In the genomic region with DNA sequence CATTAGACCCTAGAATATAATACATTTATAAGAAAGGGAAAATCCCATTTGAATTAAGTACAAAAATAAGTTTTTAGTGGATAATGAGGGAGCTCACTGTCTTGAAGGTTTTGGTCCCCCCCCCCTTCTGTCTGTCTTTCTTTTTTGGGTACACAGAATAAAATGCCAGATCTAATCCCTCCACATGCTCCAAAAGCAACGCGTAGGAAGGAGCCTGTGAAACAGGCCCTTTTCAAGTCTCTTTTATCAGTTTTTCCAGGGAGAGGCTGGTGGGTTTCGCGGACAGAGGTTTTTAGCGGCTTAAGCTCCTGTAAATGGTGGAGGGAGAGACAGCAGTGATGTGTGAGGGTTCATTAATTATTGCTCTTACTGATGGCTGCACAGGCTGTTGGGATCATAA, we compare ENCODE assay signal across 13 mouse cellular contexts.
A peak's percentile ranks its signal among the peaks of the same experiment; 100 is the strongest.
DNase-seq lines count a peak whose midpoint lies in the region; ATAC-seq lines count a peak whose summit lies in the region.
"Had no signal": no experiment of that assay in that cellular context is flagged by ENCODE, and none has a peak within 500 bp of the region (broad histone marks: within the 10 kb centered on the region; RNA-seq: fewer than 3 reads in every experiment).

No protein-coding gene starts in this region.

- no peaks in the 10 kb centered on the region for H3K36me3 ChIP-seq in hindbrain, embryonic 11.5 days (ENCODE audit: control insufficient read depth, insufficient read depth, low read length)
- H3K36me3 ChIP-seq in hindbrain, embryonic 10.5 days: peaks cover 14% of the 10 kb centered on the region
- H3K36me3 ChIP-seq in embryonic facial prominence, embryonic 11.5 days (replicated peaks; ENCODE audit: control insufficient read depth, insufficient read depth, low read depth, low read length): no peaks in the 10 kb centered on the region; the same call in 1 of the 2 replicates
- no peaks in the 10 kb centered on the region for H3K36me3 ChIP-seq in forebrain, embryonic 14.5 days (ENCODE audit: control insufficient read depth, insufficient read depth, low read length)
- H3K36me3 ChIP-seq in midbrain, embryonic 12.5 days: peaks cover 2% of the 10 kb centered on the region; the same call in 1 of the 2 replicates

- WGBS in hindbrain, embryonic 11.5 days: 66% methylated on average over 5 of the region's 5 CpGs
- 71% methylated on average over 5 of the region's 5 CpGs for WGBS in hindbrain, embryonic 10.5 days
- WGBS in embryonic facial prominence, embryonic 11.5 days: 70% methylated on average over 5 of the region's 5 CpGs
- 2% methylated on average over 5 of the region's 5 CpGs for WGBS in forebrain, embryonic 14.5 days
- WGBS in midbrain, embryonic 12.5 days: 22% methylated on average over 5 of the region's 5 CpGs

- H3K4me2 ChIP-seq in hindbrain, embryonic 11.5 days (replicated peaks; ENCODE audit: low read depth, low read length): no peak overlapping the region
- no peak overlapping the region for H3K4me2 ChIP-seq in embryonic facial prominence, embryonic 11.5 days (ENCODE audit: low read depth, low read length)
- peak overlapping the region; percentile 36 for H3K4me2 ChIP-seq in forebrain, embryonic 14.5 days (ENCODE audit: low read length)
- peak overlapping the region; percentile 19; the same call in 1 of the 2 replicates for H3K4me2 ChIP-seq in midbrain, embryonic 12.5 days (replicated peaks)

- H3K9ac ChIP-seq in hindbrain, embryonic 11.5 days (ENCODE audit: low read depth, low read length): no peak overlapping the region
- H3K9ac ChIP-seq in embryonic facial prominence, embryonic 11.5 days (replicated peaks; ENCODE audit: low read length): no peak overlapping the region
- H3K9ac ChIP-seq in forebrain, embryonic 14.5 days (ENCODE audit: low read length): peak overlapping the region; percentile 43; the same call in 1 of the 2 replicates
- 0 out of 2 replicates have a peak overlapping the region, but pooled peaks have one; percentile 28 for H3K9ac ChIP-seq in midbrain, embryonic 12.5 days (replicated peaks)

- peak overlapping the region; percentile 75 for H3K27ac ChIP-seq in hindbrain, embryonic 11.5 days (ENCODE audit: low read depth, low read length)
- no peak overlapping the region for H3K27ac ChIP-seq in hindbrain, embryonic 10.5 days
- H3K27ac ChIP-seq in embryonic facial prominence, embryonic 11.5 days (replicated peaks; ENCODE audit: low read depth, low read length): no peak overlapping the region
- H3K27ac ChIP-seq in forebrain, embryonic 14.5 days (ENCODE audit: low read depth, low read length): peak overlapping the region; percentile 91
- H3K27ac ChIP-seq in midbrain, embryonic 12.5 days (replicated peaks): peak overlapping the region; percentile 84

- H3K27me3 ChIP-seq in hindbrain, embryonic 11.5 days (ENCODE audit: control insufficient read depth, insufficient read depth, low read length): no peaks in the 10 kb centered on the region
- H3K27me3 ChIP-seq in hindbrain, embryonic 10.5 days (ENCODE audit: insufficient read depth, poor library complexity, severe bottlenecking): no peaks in the 10 kb centered on the region
- no peaks in the 10 kb centered on the region for H3K27me3 ChIP-seq in embryonic facial prominence, embryonic 11.5 days (ENCODE audit: control insufficient read depth, insufficient read depth, low read length)
- H3K27me3 ChIP-seq in forebrain, embryonic 14.5 days (replicated peaks; ENCODE audit: control insufficient read depth, insufficient read depth, low read length): no peaks in the 10 kb centered on the region
- no peaks in the 10 kb centered on the region for H3K27me3 ChIP-seq in midbrain, embryonic 12.5 days

- DNase-seq in hindbrain, embryonic 11.5 days (ENCODE audit: low spot score): no peak
- no peak for DNase-seq in hindbrain, embryonic 10.5 days (ENCODE audit: low spot score)
- DNase-seq in embryonic facial prominence, embryonic 11.5 days (ENCODE audit: low spot score): no peak
- DNase-seq in forebrain, embryonic 14.5 days (ENCODE audit: low spot score): no peak
- DNase-seq in adipocyte (ENCODE audit: low spot score): no peak
- DNase-seq in adrenal gland, postnatal 10 days: no peak
- no peak for DNase-seq in left cerebral cortex, adult 9 months (ENCODE audit: low spot score in 2 of 2)
- DNase-seq: adrenal gland, postnatal 36 days; kidney, postnatal 36 days; lung, postnatal 36 days had no signal

- H3K4me1 ChIP-seq in hindbrain, embryonic 11.5 days (replicated peaks; ENCODE audit: control insufficient read depth, insufficient read depth, low read length): peaks cover 8% of the 10 kb centered on the region
- H3K4me1 ChIP-seq in hindbrain, embryonic 10.5 days (replicated peaks): peaks cover 51% of the 10 kb centered on the region
- peaks cover 2% of the 10 kb centered on the region; the same call in 1 of the 2 replicates for H3K4me1 ChIP-seq in embryonic facial prominence, embryonic 11.5 days (ENCODE audit: control insufficient read depth, insufficient read depth, low read length)
- H3K4me1 ChIP-seq in forebrain, embryonic 14.5 days (ENCODE audit: control insufficient read depth, insufficient read depth, low read length): peaks cover 44% of the 10 kb centered on the region
- peaks cover 57% of the 10 kb centered on the region for H3K4me1 ChIP-seq in midbrain, embryonic 12.5 days

- no peak overlapping the region for H3K4me3 ChIP-seq in hindbrain, embryonic 11.5 days (ENCODE audit: low read depth, low read length)
- H3K4me3 ChIP-seq in hindbrain, embryonic 10.5 days: no peak overlapping the region
- no peak overlapping the region for H3K4me3 ChIP-seq in embryonic facial prominence, embryonic 11.5 days (ENCODE audit: low read depth, low read length)
- no peak overlapping the region for H3K4me3 ChIP-seq in forebrain, embryonic 14.5 days (ENCODE audit: low read depth, low read length)
- H3K4me3 ChIP-seq in midbrain, embryonic 12.5 days: no peak overlapping the region
- H3K4me3 ChIP-seq: erythroblast, embryonic 14.5 days; heart, adult 2 months had no signal

- no peaks in the 10 kb centered on the region for H3K9me3 ChIP-seq in hindbrain, embryonic 11.5 days (ENCODE audit: control insufficient read depth, low read length)
- no peaks in the 10 kb centered on the region for H3K9me3 ChIP-seq in hindbrain, embryonic 10.5 days
- no peaks in the 10 kb centered on the region for H3K9me3 ChIP-seq in embryonic facial prominence, embryonic 11.5 days (replicated peaks; ENCODE audit: control insufficient read depth, low read length)
- H3K9me3 ChIP-seq in forebrain, embryonic 14.5 days (replicated peaks; ENCODE audit: control insufficient read depth, low read length): no peaks in the 10 kb centered on the region
- no peaks in the 10 kb centered on the region for H3K9me3 ChIP-seq in midbrain, embryonic 12.5 days

- ATAC-seq in hindbrain, embryonic 11.5 days (ENCODE audit: low FRiP score): no peak
- peak; percentile 40; the same call in 1 of the 2 replicates for ATAC-seq in embryonic facial prominence, embryonic 11.5 days (replicated peaks; ENCODE audit: insufficient number of reproducible peaks, low FRiP score, low TSS enrichment, low read depth)
- peak; percentile 30 for ATAC-seq in forebrain, embryonic 14.5 days
- ATAC-seq in midbrain, embryonic 12.5 days (ENCODE audit: low FRiP score, low read depth): peak; percentile 27; the same call in 1 of the 2 replicates

Comparison
In these comparisons a context has a peak if more than half of its experiments do, and no peak if none do; other contexts are left out.
1. H3K27ac ChIP-seq: peak in hindbrain, embryonic 11.5 days (single experiment), forebrain, embryonic 14.5 days (single experiment) and midbrain, embryonic 12.5 days (single experiment); none in hindbrain, embryonic 10.5 days (single experiment) and embryonic facial prominence, embryonic 11.5 days (single experiment).
2. H3K4me2 ChIP-seq: peak in forebrain, embryonic 14.5 days (single experiment) and midbrain, embryonic 12.5 days (single experiment); none in hindbrain, embryonic 11.5 days (single experiment) and embryonic facial prominence, embryonic 11.5 days (single experiment).
3. H3K9ac ChIP-seq: peak in forebrain, embryonic 14.5 days (single experiment) and midbrain, embryonic 12.5 days (single experiment); none in hindbrain, embryonic 11.5 days (single experiment) and embryonic facial prominence, embryonic 11.5 days (single experiment).